Mouse (Mus musculus) ES-E14 (cell line): ENCODE results near the gene Anks3.

Source experiments
- ZC3H11A ChIP-seq: IDR thresholded peaks from 2 replicates; pipeline ENCODE4 v1.6.1; 2012; ENCODE audit warnings: low read depth, mild to moderate bottlenecking, inconsistent platforms, low read length, borderline replicate concordance
- ZNF384 ChIP-seq: IDR thresholded peaks from 2 replicates; pipeline ENCODE4 v1.6.1; 2012; ENCODE audit warnings: low read depth, low read length, inconsistent platforms

GRCm38 (mm10) chr16:4998984-4999383, 35.0 kb upstream of the Anks3 start:
- TF ChIP-seq ZNF384: no peak
- no peak for TF ChIP-seq ZC3H11A
